Mouse (Mus musculus) spleen, embryonic (tissue): ENCODE results near the gene Mroh7.

Experiments
- CTCF ChIA-PET: fragments of 350-600 bp; sonication (Branson Sonifier 250); formaldehyde crosslinking; loops from one replicate; lab custom pipeline; 2022; lab: Charles Lee

Gene Mroh7

GRCm38 (mm10) chr4:106633281-106634085 lies 97.2 kb downstream of the Mroh7 start:
- CTCF ChIA-PET, result no interaction called here

- CTCF ChIA-PET, result no interaction called here
These were observed 98.4 kb downstream of the Mroh7 start for GRCm38 (mm10) chr4:106632313-106632712.
